Mouse (Mus musculus): ENCODE results near the gene Rpf2. TPM values are rescaled to one million over a fixed set of nuclear protein-coding genes. Genes with fewer than 3 reads are reported as not detected.

The Rpf2 gene
- polyA plus RNA-seq, 2 experiments, result 25.0 to 54.5 TPM

DNA sequence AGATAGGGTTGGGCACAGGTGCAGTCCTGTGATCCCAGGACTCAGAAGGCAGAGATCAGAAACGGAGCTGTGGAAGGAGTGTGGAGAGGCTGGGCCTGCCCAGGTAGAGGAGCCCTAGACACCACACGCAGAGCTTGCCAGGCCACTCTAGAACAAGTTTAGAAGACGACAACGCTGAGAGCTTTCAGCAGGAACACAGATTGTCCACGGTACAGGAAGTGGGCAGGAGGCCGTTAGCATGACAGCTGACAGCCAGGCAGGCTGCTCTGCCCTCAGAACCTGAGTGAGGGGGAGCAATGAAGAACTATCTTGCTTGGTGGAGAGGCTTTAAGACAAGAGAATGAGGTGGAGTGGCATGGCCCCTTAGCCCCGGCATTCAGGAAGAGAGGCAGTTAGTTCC lies 14.4 kb downstream of the Rpf2 start:
- WGBS, result 85% methylated on average over 7 of the region's 7 CpGs
- no peak overlapping the region for H3K27ac ChIP-seq (replicated peaks; ENCODE audit: low read depth, low read length)
- TF ChIP-seq POLR2A (IDR thresholded peaks at IDR 0.05; ENCODE audit: borderline replicate concordance, extremely low read depth, insufficient read depth, insufficient read length), result no peak
- no peaks in the 10 kb centered on the region for H3K27me3 ChIP-seq (ENCODE audit: control insufficient read depth, insufficient read depth, low read length)
- peaks cover 54% of the 10 kb centered on the region for H3K36me3 ChIP-seq (ENCODE audit: control insufficient read depth, insufficient read depth, low read length)
- no peaks in the 10 kb centered on the region for H3K9me3 ChIP-seq (ENCODE audit: control insufficient read depth, low read length)
- no peak overlapping the region for H3K4me2 ChIP-seq (replicated peaks; ENCODE audit: low read depth, low read length, severe bottlenecking)
- peaks cover 5% of the 10 kb centered on the region for H3K4me1 ChIP-seq (ENCODE audit: control insufficient read depth, insufficient read depth, low read length)
- H3K4me3 ChIP-seq (replicated peaks; ENCODE audit: low read length), result no peak overlapping the region
- H3K9ac ChIP-seq (ENCODE audit: low read depth, low read length, severe bottlenecking), result no peak overlapping the region
- ATAC-seq (ENCODE audit: low FRiP score, low read depth), result no peak
- DNase-seq (ENCODE audit: low spot score), result no peak

DNA sequence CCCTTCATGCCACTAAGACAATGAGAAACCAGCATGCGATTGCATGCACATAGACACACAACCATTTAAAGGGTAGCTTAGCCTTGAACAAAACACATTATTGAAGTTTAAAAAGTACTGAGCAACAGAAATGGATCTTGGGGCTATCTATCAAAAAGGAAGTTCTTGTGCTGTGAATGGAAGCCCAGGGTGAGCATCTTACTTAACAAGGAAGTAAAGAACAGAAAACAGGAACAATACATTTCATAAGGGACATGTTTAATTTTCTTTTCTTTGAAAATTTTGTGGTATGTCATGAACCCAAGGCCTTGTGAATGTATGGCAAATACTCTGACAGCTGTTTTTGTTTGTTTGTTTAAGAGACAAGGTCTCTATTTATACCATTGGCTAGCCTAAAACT lies 17.1 kb downstream of the Rpf2 start:
- peaks cover 58% of the 10 kb centered on the region for H3K36me3 ChIP-seq (ENCODE audit: control insufficient read depth, insufficient read depth, low read length)
- ATAC-seq (ENCODE audit: low FRiP score, low read depth) (no peak), DNase-seq (ENCODE audit: low spot score) (no peak)
- no peak overlapping the region for H3K9ac ChIP-seq (ENCODE audit: low read depth, low read length, severe bottlenecking)
- peaks cover 5% of the 10 kb centered on the region for H3K4me1 ChIP-seq (ENCODE audit: control insufficient read depth, insufficient read depth, low read length)
- H3K27ac ChIP-seq (replicated peaks; ENCODE audit: low read depth, low read length), result no peak overlapping the region
- H3K9me3 ChIP-seq (ENCODE audit: control insufficient read depth, low read length), result no peaks in the 10 kb centered on the region
- WGBS, result 95% methylated on average over 1 of the region's 1 CpGs
- no peak overlapping the region for H3K4me2 ChIP-seq (replicated peaks; ENCODE audit: low read depth, low read length, severe bottlenecking)
- H3K27me3 ChIP-seq (ENCODE audit: control insufficient read depth, insufficient read depth, low read length), result no peaks in the 10 kb centered on the region
- no peak for TF ChIP-seq POLR2A (IDR thresholded peaks at IDR 0.05; ENCODE audit: borderline replicate concordance, extremely low read depth, insufficient read depth, insufficient read length)
- no peak overlapping the region for H3K4me3 ChIP-seq (replicated peaks; ENCODE audit: low read length)

DNA sequence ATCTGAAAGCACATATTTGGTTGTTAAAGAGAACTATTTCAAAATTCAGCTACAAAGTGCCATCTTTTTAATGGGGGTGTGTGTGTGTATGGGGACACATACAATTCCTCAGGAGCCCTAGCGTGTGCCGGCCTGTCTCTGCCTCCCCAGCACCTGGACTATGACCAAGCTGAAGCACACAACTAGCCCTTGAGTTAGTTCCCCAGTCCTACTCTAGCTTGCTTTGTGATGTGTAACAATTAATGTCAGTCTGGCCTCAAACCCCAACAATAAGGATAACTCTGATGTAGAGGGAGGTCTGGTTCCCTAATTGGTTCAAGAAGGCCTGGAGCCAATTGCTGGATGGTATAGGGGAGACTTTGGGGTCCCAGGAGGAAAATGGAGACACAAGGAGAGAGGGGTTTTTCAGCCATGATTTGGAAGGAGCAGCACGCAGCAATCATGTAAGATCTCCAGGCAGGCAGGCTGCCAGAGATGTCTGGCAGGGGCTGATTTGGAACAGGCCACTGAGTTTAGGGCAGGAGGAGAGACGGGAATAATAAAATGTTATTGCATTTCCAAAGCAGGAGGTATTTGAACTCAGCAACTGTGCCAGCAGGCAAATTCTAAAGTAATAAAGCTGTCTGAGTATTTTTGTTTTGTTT lies 19.1 kb downstream of the Rpf2 start:
- peak; percentile 78 for DNase-seq (ENCODE audit: low spot score)

DNA sequence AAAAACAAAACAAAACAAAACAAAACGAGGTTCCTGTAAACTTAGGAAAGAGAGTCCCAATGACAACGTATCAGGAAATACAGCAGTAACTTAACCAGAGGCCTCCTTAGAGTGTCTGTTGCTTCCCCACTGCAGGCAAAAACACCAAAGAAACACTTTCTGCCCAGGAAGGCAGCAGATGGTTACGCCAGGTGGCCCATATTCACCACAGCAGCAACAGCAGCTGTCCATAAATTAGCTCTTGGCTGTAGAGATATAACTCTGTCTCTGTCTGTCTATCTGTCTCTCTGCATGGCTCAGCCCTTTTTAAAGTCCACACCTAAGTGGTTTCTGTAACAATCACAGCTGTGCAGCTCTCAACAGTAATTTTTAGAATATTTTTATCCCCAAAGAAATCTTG lies 28.0 kb downstream of the Rpf2 start:
- H3K4me1 ChIP-seq (ENCODE audit: control insufficient read depth, insufficient read depth, low read length), result no peaks in the 10 kb centered on the region
- no peak overlapping the region for H3K9ac ChIP-seq (ENCODE audit: low read depth, low read length, severe bottlenecking)
- no peak overlapping the region for H3K4me2 ChIP-seq (replicated peaks; ENCODE audit: low read depth, low read length, severe bottlenecking)
- H3K27ac ChIP-seq (replicated peaks; ENCODE audit: low read depth, low read length), result 0 out of 2 replicates have a peak overlapping the region, but pooled peaks have one; percentile 26
- 70% methylated on average over 3 of the region's 3 CpGs for WGBS
- no peaks in the 10 kb centered on the region for H3K9me3 ChIP-seq (ENCODE audit: control insufficient read depth, low read length)
- peaks cover 22% of the 10 kb centered on the region for H3K36me3 ChIP-seq (ENCODE audit: control insufficient read depth, insufficient read depth, low read length)
- no peak for DNase-seq (ENCODE audit: low spot score)
- no peak overlapping the region for H3K4me3 ChIP-seq (replicated peaks; ENCODE audit: low read length)
- no peak for ATAC-seq (ENCODE audit: low FRiP score, low read depth)
- no peak for TF ChIP-seq POLR2A (IDR thresholded peaks at IDR 0.05; ENCODE audit: borderline replicate concordance, extremely low read depth, insufficient read depth, insufficient read length)
- H3K27me3 ChIP-seq (ENCODE audit: control insufficient read depth, insufficient read depth, low read length), result no peaks in the 10 kb centered on the region

More for the DNA sequence above, 19.1 kb downstream of the Rpf2 start:
- Histone ChIP-seq H3K36me3 (ENCODE audit: control insufficient read depth, insufficient read depth, low read length) (peaks cover 61% of the 10 kb centered on the region), H3K27ac (replicated peaks; ENCODE audit: low read depth, low read length) (peak overlapping the region; percentile 68), H3K4me1 (ENCODE audit: control insufficient read depth, insufficient read depth, low read length) (peaks cover 5% of the 10 kb centered on the region), H3K27me3 (ENCODE audit: control insufficient read depth, insufficient read depth, low read length) (no peaks in the 10 kb centered on the region), H3K9ac (ENCODE audit: low read depth, low read length, severe bottlenecking) (no peak overlapping the region), H3K4me2 (replicated peaks; ENCODE audit: low read depth, low read length, severe bottlenecking) (no peak overlapping the region), H3K4me3 (replicated peaks; ENCODE audit: low read length) (no peak overlapping the region), H3K9me3 (ENCODE audit: control insufficient read depth, low read length) (no peaks in the 10 kb centered on the region)
- WGBS, result 45% methylated on average over 4 of the region's 4 CpGs
- peak; percentile 85 for ATAC-seq (ENCODE audit: low FRiP score, low read depth)
- no peak for TF ChIP-seq POLR2A (IDR thresholded peaks at IDR 0.05; ENCODE audit: borderline replicate concordance, extremely low read depth, insufficient read depth, insufficient read length)

DNA sequence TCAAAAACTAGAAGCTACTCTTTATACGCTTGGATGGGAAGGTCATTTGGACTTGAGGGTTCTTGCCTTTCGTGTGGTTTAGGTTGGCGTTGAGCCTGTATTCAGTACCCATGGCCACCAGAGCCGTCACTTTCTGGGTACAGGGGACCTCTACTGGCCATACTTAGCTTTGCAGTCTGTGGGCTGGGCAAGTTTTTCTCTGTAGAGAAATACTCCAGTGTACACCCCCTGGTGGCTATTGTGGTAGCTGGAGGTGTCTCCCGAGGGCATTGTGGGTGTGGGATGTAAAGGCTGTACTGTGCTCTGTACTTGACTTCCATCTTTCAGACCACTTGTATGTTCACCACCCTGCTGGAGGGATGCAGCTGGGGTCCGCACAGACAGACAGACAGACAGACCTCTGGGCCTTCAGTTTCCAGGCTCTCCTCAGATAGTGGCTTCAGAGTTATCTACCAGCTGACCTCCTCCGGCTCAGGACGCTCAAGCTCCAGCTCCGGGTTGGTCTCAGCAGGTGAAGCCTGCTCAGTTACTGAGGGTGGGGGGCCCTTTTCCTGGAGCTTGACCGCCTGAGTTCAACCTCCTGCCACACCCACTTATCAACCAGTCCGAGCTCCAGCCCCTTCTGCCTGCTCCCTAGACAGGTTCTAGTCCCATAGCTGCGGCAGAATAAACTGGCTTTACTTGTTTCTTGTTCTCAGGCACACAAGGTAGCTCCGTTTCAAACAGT lies 34.2 kb downstream of the Rpf2 start:
- Histone ChIP-seq H3K4me2 (replicated peaks; ENCODE audit: low read depth, low read length, severe bottlenecking) (no peak overlapping the region), H3K9me3 (ENCODE audit: control insufficient read depth, low read length) (no peaks in the 10 kb centered on the region), H3K4me3 (replicated peaks; ENCODE audit: low read length) (no peak overlapping the region), H3K27ac (replicated peaks; ENCODE audit: low read depth, low read length) (no peak overlapping the region), H3K4me1 (ENCODE audit: control insufficient read depth, insufficient read depth, low read length) (no peaks in the 10 kb centered on the region), H3K9ac (ENCODE audit: low read depth, low read length, severe bottlenecking) (no peak overlapping the region), H3K27me3 (ENCODE audit: control insufficient read depth, insufficient read depth, low read length) (no peaks in the 10 kb centered on the region), H3K36me3 (ENCODE audit: control insufficient read depth, insufficient read depth, low read length) (no peaks in the 10 kb centered on the region)
- no peak for TF ChIP-seq POLR2A (IDR thresholded peaks at IDR 0.05; ENCODE audit: borderline replicate concordance, extremely low read depth, insufficient read depth, insufficient read length)
- 36% methylated on average over 13 of the region's 13 CpGs for WGBS
- peak; percentile 91 for DNase-seq (ENCODE audit: low spot score)
- ATAC-seq (ENCODE audit: low FRiP score, low read depth), result peak; percentile 84

Measured in limb, embryonic 14.5 days (tissue).